Mouse (Mus musculus): Measurements from ENCODE around the gene Phc1.

Phc1 gene

GRCm38 (mm10) chr6:122309446-122309960, 30.9 kb downstream of the Phc1 start:
- Histone ChIP-seq H3K36me3 (ENCODE audit: control insufficient read depth, insufficient read depth, low read length, poor library complexity, severe bottlenecking) (peaks cover 8% of the 10 kb centered on the region; the same call in 1 of the 2 replicates), H3K27me3 (ENCODE audit: control insufficient read depth, insufficient read depth, low read length, poor library complexity, severe bottlenecking) (no peaks in the 10 kb centered on the region)
- DNase-seq (ENCODE audit: low read depth, low spot score), result peak; percentile 51

- Histone ChIP-seq H3K27me3 (ENCODE audit: control insufficient read depth, insufficient read depth, low read length, poor library complexity, severe bottlenecking) (no peaks in the 10 kb centered on the region), H3K36me3 (ENCODE audit: control insufficient read depth, insufficient read depth, low read length, poor library complexity, severe bottlenecking) (peaks cover 5% of the 10 kb centered on the region; the same call in 1 of the 2 replicates)
- peak; percentile 98 for DNase-seq (ENCODE audit: low read depth, low spot score)
Observed at GRCm38 (mm10) chr6:122308505-122309393, 31.6 kb downstream of the Phc1 start, which contains the start of gene M6pr. Gene M6pr, plus strand, starts transcription at chr6:122308720.

- Histone ChIP-seq H3K36me3 (ENCODE audit: control insufficient read depth, insufficient read depth, low read length, poor library complexity, severe bottlenecking) (no peaks in the 10 kb centered on the region), H3K27me3 (ENCODE audit: control insufficient read depth, insufficient read depth, low read length, poor library complexity, severe bottlenecking) (no peaks in the 10 kb centered on the region)
- DNase-seq (ENCODE audit: low read depth, low spot score), result no peak
Observed at GRCm38 (mm10) chr6:122308136-122308504, 32.2 kb downstream of the Phc1 start.

GRCm38 (mm10) chr6:122306707-122307106, 33.7 kb downstream of the Phc1 start:
- no peak for DNase-seq (ENCODE audit: low read depth, low spot score)
- H3K36me3 ChIP-seq (ENCODE audit: control insufficient read depth, insufficient read depth, low read length, poor library complexity, severe bottlenecking), result no peaks in the 10 kb centered on the region
- H3K27me3 ChIP-seq (ENCODE audit: control insufficient read depth, insufficient read depth, low read length, poor library complexity, severe bottlenecking), result no peaks in the 10 kb centered on the region

GRCm38 (mm10) chr6:122304790-122305555, 35.4 kb downstream of the Phc1 start:
- no peak for DNase-seq (ENCODE audit: low read depth, low spot score)

GRCm38 (mm10) chr6:122304355-122304754, 36.0 kb downstream of the Phc1 start:
- Histone ChIP-seq H3K27me3 (ENCODE audit: control insufficient read depth, insufficient read depth, low read length, poor library complexity, severe bottlenecking) (no peaks in the 10 kb centered on the region), H3K36me3 (ENCODE audit: control insufficient read depth, insufficient read depth, low read length, poor library complexity, severe bottlenecking) (no peaks in the 10 kb centered on the region)
- peak; percentile 86 for DNase-seq (ENCODE audit: low read depth, low spot score)

More at GRCm38 (mm10) chr6:122304790-122305555, 35.4 kb downstream of the Phc1 start:
- Histone ChIP-seq H3K27me3 (ENCODE audit: control insufficient read depth, insufficient read depth, low read length, poor library complexity, severe bottlenecking) (no peaks in the 10 kb centered on the region), H3K36me3 (ENCODE audit: control insufficient read depth, insufficient read depth, low read length, poor library complexity, severe bottlenecking) (no peaks in the 10 kb centered on the region)

- DNase-seq (ENCODE audit: low read depth, low spot score), result no peak
- Histone ChIP-seq H3K36me3 (ENCODE audit: control insufficient read depth, insufficient read depth, low read length, poor library complexity, severe bottlenecking) (no peaks in the 10 kb centered on the region), H3K27me3 (ENCODE audit: control insufficient read depth, insufficient read depth, low read length, poor library complexity, severe bottlenecking) (no peaks in the 10 kb centered on the region)
Observed at GRCm38 (mm10) chr6:122303526-122303925, 36.8 kb downstream of the Phc1 start.

- DNase-seq (ENCODE audit: low read depth, low spot score), result no peak
- Histone ChIP-seq H3K36me3 (ENCODE audit: control insufficient read depth, insufficient read depth, low read length, poor library complexity, severe bottlenecking) (no peaks in the 10 kb centered on the region), H3K27me3 (ENCODE audit: control insufficient read depth, insufficient read depth, low read length, poor library complexity, severe bottlenecking) (no peaks in the 10 kb centered on the region)
Observed at GRCm38 (mm10) chr6:122302661-122303060, 37.7 kb downstream of the Phc1 start.

- no peaks in the 10 kb centered on the region for H3K36me3 ChIP-seq (ENCODE audit: control insufficient read depth, insufficient read depth, low read length, poor library complexity, severe bottlenecking)
- no peak for DNase-seq (ENCODE audit: low read depth, low spot score)
- 0 out of 2 replicates have a peak, but pooled peaks cover 2% of the 10 kb centered on the region for H3K27me3 ChIP-seq (ENCODE audit: control insufficient read depth, insufficient read depth, low read length, poor library complexity, severe bottlenecking)
Observed at GRCm38 (mm10) chr6:122302121-122302520, 38.2 kb downstream of the Phc1 start.

GRCm38 (mm10) chr6:122299621-122300133, 40.7 kb downstream of the Phc1 start:
- no peaks in the 10 kb centered on the region for H3K36me3 ChIP-seq (ENCODE audit: control insufficient read depth, insufficient read depth, low read length, poor library complexity, severe bottlenecking)
- H3K27me3 ChIP-seq (ENCODE audit: control insufficient read depth, insufficient read depth, low read length, poor library complexity, severe bottlenecking), result 0 out of 2 replicates have a peak, but pooled peaks cover 2% of the 10 kb centered on the region
- DNase-seq (ENCODE audit: low read depth, low spot score), result no peak

- no peaks in the 10 kb centered on the region for H3K36me3 ChIP-seq (ENCODE audit: control insufficient read depth, insufficient read depth, low read length, poor library complexity, severe bottlenecking)
- DNase-seq (ENCODE audit: low read depth, low spot score), result no peak
- H3K27me3 ChIP-seq (ENCODE audit: control insufficient read depth, insufficient read depth, low read length, poor library complexity, severe bottlenecking), result 0 out of 2 replicates have a peak, but pooled peaks cover 2% of the 10 kb centered on the region
Observed at GRCm38 (mm10) chr6:122298223-122298609, 42.1 kb downstream of the Phc1 start.

- DNase-seq (ENCODE audit: low read depth, low spot score), result peak; percentile 25
- Histone ChIP-seq H3K36me3 (ENCODE audit: control insufficient read depth, insufficient read depth, low read length, poor library complexity, severe bottlenecking) (no peaks in the 10 kb centered on the region), H3K27me3 (ENCODE audit: control insufficient read depth, insufficient read depth, low read length, poor library complexity, severe bottlenecking) (0 out of 2 replicates have a peak, but pooled peaks cover 2% of the 10 kb centered on the region)
Observed at GRCm38 (mm10) chr6:122297279-122298222, 42.8 kb downstream of the Phc1 start.

- H3K27me3 ChIP-seq (ENCODE audit: control insufficient read depth, insufficient read depth, low read length, poor library complexity, severe bottlenecking), result 0 out of 2 replicates have a peak, but pooled peaks cover 2% of the 10 kb centered on the region
- H3K36me3 ChIP-seq (ENCODE audit: control insufficient read depth, insufficient read depth, low read length, poor library complexity, severe bottlenecking), result no peaks in the 10 kb centered on the region
- DNase-seq (ENCODE audit: low read depth, low spot score), result no peak
Observed at GRCm38 (mm10) chr6:122296918-122297278, 43.5 kb downstream of the Phc1 start.

- DNase-seq (ENCODE audit: low read depth, low spot score), result no peak
- H3K36me3 ChIP-seq (ENCODE audit: control insufficient read depth, insufficient read depth, low read length, poor library complexity, severe bottlenecking), result no peaks in the 10 kb centered on the region
- 0 out of 2 replicates have a peak, but pooled peaks cover 2% of the 10 kb centered on the region for H3K27me3 ChIP-seq (ENCODE audit: control insufficient read depth, insufficient read depth, low read length, poor library complexity, severe bottlenecking)
Observed at GRCm38 (mm10) chr6:122295242-122295641, 45.1 kb downstream of the Phc1 start.
